Mouse (Mus musculus): ENCODE measurements around the gene Syt8. TPM values are rescaled to one million over a fixed set of nuclear protein-coding genes. Genes with fewer than 3 reads are reported as not detected.
"Not testable (repeated sequence)": the region's sequence is repeated elsewhere in the genome, so short reads cannot be mapped to it uniquely, and the experiment has no call there.

Syt8 gene
- total RNA-seq, 2 experiments from 2014 or later = not detected

DNA sequence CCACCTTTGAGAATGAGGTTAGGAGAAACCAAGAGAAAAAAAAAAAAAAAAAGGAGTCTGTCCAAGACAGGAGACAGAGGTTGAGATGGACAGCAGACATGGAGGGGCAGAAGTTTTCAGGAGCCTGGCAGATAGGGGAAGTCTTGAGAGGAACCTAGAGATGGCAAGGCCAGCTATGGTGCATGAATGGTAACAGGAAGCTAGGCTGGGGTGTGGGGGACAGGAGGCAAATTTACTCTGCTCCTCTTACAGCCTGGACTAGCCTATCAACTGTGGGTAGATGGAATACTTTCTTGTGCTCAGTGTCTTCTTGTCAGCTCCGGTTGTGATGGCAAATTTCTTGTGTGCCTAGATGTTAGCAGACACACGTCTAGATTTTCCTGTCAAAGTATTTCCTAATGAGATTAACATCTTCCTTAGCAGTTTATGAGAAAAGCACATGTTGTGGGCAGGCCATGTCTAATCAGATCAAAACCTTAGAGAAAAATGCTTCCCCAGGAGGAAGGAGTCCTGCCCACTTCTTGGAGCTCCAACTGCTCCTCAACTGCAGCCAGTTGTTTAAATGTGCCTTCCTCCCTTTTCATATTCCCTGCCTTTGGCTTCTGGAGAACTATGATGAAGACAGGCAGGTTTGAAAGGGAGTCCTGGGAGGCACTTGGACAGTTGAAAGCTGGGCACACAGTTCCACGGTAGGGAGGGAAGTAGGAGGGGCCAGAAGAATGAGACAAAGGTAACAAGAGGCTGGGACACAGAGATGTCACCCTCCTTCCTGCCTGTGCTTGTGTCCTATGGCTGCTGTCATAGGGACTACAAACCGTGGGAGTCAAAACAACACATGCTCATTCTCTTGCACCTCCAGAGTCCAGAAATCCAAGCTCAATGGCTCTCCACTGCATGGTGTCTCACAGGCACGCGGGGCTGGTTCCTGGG lies 40.1 kb upstream of the Syt8 start:
- Histone ChIP-seq H3K27ac (peak overlapping the region; percentile 75), H3K4me3 (no peak overlapping the region)
- intact Hi-C loops (cut with DNase I) = no loop called here
- peak; percentile 17 for DNase-seq
- no peak for TF ChIP-seq CTCF (IDR thresholded peaks at IDR 0.05)

DNA sequence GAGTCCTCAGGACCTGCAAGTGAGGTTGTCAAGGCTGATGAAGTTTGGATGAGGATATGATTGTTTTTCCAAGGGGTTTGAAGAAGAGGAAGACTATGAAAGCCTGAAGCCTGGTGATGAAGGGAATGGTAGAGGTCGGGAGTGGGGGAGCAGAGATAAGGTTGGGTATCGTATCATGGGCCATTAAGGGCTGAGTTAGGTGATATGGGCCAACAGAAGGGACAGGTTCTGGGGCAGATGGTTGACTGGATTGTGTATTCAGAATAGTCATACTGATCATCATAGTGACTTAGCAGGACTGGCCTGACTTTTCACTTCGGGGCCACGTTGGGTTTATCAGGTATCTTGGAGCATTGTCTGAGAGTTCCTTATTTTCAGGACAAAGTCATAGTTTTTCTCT lies 39.2 kb upstream of the Syt8 start:
- Histone ChIP-seq H3K27ac (peak overlapping the region; percentile 75), H3K4me3 (no peak overlapping the region)
- no peak for DNase-seq
- intact Hi-C loops (cut with DNase I) = no loop called here
- no peak for TF ChIP-seq CTCF (IDR thresholded peaks at IDR 0.05)

DNA sequence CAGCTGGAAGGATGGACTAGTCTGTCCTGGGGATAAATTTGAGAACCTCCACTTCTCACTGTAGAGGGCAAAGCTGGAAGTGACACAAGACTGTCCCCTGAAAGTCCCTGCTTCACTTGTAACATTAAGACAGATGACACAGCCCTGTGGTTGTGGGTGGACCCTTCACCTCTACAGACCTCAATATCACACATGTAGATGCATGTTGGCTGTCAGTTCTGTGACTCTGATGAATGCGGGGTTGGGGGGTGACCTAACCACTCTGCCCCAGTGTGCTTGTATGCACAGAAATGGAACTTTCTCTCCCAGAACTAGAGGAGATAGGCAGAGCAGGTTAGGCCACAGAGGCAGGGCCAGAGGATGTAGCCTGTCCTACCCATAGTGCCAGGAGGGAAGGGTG lies 38.0 kb upstream of the Syt8 start:
- TF ChIP-seq CTCF (IDR thresholded peaks at IDR 0.05) = no peak
- intact Hi-C loops (cut with DNase I) = no loop called here
- H3K4me3 ChIP-seq = no peak overlapping the region
- no peak for DNase-seq
- H3K27ac ChIP-seq = no peak overlapping the region

DNA sequence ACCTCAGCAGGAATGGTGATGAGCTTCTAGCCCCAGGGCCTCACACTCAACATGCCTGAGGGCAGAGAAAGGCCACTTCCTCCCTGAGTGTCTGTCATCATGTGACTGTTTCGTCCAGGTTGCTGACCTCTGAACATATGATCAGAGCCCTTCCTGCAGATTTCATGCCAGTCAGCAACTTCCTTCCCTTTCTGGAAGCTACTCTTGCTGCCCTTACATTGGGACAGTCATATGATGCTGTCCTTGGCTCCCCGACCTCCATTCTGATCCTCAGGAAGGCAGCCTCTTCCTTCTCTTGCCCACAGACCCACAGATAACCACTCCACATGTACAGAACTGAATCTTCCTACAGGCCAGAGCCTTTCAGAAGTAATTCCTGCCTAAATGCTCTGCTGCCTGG lies 36.6 kb upstream of the Syt8 start:
- no peak for DNase-seq
- intact Hi-C loops (cut with DNase I) = no loop called here
- TF ChIP-seq CTCF (IDR thresholded peaks at IDR 0.05) = no peak
- H3K27ac ChIP-seq = peak overlapping the region; percentile 59
- H3K4me3 ChIP-seq = no peak overlapping the region

DNA sequence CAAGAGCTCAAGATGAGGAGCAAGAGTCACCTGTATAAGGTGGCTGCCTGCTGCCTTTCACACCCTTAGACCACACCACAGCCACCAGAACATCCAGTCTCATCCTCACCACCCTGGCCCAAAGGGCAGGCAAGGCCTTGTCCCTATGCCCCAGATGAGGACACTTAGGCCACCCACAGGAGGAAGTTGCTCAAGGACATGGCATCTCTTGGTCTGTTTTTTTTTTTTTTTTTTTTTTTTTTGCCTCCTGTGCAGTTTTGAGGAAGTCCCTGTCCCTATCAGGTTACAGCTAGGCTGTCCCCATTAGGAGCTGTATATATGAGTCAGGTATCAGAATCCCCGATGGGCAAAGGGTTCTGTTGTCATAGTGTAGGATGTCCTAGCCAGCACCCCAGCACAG lies 35.4 kb upstream of the Syt8 start:
- H3K4me3 ChIP-seq = no peak overlapping the region
- no peak for TF ChIP-seq CTCF (IDR thresholded peaks at IDR 0.05)
- intact Hi-C loops (cut with DNase I) = no loop called here
- no peak for DNase-seq
- H3K27ac ChIP-seq = peak overlapping the region; percentile 59; the same call in 1 of the 2 replicates

DNA sequence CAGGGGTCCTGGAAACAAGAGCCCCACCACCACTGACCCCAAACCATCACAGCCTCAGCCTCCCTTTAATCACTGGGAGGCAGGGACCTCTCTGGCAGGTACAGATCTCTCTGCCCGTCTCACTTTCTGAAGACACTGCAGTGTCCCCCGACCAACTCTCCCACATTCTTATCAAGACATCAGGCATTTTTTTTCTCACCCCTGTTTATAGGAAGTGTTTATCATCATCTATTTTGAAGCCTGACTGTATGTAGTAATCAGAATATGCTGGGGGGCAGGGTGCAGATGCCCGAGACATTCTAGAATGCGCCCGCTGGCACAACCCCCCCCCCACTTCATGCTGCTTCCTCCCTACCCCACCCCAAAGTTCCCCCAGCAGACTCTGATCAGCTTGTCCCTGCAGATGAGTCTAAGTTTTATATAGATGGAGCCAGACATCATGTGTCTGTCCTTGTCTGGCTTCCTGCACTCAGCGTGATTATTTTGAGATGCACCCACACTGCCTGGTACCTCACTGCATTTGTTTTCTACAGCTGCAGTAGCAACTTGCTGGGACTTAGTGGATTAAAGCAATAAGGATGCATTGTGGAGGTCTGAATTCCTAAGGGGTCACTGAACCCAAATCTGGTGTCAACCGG lies 34.4 kb upstream of the Syt8 start:
- no peak for TF ChIP-seq CTCF (IDR thresholded peaks at IDR 0.05)
- H3K4me3 ChIP-seq = no peak overlapping the region
- intact Hi-C loops (cut with DNase I) = no loop called here
- no peak for DNase-seq
- no peak overlapping the region for H3K27ac ChIP-seq

DNA sequence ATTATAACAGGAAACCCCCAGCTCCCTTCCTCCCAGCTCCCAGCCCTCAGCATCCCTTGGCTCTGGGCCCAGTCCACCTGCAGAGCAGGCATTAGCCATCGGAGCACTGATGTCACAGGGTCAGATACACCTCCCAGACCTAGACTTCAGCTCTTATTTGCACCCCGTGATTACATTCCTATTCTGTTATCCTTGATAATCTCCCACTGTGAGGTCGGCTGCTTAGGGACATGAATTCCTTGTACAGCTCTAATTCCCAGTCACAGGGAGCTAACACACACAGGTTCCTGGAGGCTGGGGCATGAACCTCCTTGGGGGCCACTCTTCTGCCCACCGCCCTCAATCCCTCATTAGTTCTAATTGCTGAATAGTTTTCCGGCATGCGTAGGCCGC lies 33.9 kb upstream of the Syt8 start:
- no peak for DNase-seq
- H3K27ac ChIP-seq = no peak overlapping the region
- H3K4me3 ChIP-seq = no peak overlapping the region
- no peak for TF ChIP-seq CTCF (IDR thresholded peaks at IDR 0.05)
- intact Hi-C loops (cut with DNase I) = no loop called here

DNA sequence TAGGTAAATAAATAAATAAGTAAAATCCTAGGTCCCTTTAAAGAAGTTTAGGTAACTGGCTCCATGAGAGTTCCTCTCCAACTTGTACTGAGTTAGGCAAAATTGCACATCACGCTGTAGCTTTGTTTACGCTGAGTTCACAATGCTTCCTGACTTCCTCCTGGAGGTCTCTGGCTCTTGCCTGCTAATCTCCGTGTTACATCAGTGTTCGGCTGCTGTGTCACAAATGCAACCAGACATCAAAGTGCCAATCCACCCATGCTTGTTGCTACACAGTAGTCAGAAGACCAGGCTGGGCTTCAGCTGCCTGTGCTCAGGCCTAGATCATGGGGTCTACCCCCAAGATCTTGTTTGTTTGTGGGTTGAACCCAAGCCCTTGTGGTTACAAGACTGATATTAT lies 31.1 kb upstream of the Syt8 start:
- Histone ChIP-seq H3K27ac (no peak overlapping the region), H3K4me3 (no peak overlapping the region)
- no peak for TF ChIP-seq CTCF (IDR thresholded peaks at IDR 0.05)
- no peak for DNase-seq
- intact Hi-C loops (cut with DNase I) = no loop called here

DNA sequence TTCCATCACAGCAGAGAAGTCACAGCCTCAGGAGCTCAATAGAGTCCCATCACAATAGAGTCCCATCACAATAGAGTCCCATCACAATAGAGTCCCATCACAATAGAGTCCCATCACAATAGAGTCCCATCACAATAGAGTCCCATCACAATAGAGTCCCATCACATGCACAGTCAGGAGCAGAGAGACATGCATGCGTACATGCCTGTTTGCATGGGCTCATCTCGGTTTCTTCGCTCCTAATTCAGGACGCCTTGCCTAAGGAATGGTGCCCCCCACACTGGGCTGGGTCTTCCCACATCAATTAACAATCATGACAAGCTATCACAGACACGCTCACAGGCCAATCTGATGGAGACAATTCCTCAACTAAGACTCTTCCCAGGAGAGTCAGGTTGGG lies 29.5 kb upstream of the Syt8 start:
- intact Hi-C loops (cut with DNase I); H3K27ac ChIP-seq; H3K4me3 ChIP-seq; DNase-seq: not testable (repeated sequence)

DNA sequence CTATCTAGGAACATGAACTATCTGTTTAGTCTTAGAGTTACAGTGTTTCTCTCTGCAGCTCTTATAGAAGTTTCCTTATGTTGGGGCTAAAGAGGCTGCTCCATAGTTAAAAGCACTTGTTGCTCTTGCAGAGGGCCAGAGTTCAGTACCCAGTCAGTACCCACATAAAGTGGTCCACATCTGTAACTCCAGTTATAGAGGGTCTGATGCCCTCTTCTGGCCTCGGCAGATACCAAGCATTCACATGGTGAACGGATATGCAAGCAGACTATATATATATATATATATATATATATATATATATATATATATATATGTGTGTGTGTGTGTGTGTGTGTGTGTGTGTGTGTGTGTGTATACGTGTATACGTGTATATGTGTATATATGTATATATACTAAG lies 26.7 kb upstream of the Syt8 start:
- TF ChIP-seq CTCF (IDR thresholded peaks at IDR 0.05) = peak; percentile 19; the same call in 1 of the 2 replicates
- intact Hi-C loops (cut with DNase I) = no loop called here
- no peak for DNase-seq
- Histone ChIP-seq H3K4me3 (no peak overlapping the region), H3K27ac (no peak overlapping the region)

DNA sequence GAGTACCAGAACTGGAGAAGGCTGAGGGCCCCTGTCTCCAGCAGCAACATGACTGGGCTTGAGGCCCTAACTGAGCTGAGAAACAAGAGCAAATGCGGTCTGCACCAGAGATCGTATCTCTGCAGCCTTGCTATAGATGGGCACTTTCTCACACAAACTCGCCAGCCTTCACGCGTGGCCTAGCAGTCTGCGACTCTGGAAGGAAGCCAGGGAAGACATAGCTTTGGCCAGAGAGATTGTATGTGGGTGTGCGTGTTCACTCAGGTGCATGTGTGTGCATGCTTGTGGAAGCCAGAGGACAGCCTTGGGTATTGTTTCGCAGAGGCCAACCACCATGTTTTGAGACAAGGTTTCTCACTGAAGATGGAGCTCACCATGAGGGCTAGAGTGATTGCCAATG lies 26.0 kb upstream of the Syt8 start:
- intact Hi-C loops (cut with DNase I) = no loop called here
- TF ChIP-seq CTCF (IDR thresholded peaks at IDR 0.05) = no peak
- H3K4me3 ChIP-seq = no peak overlapping the region
- no peak overlapping the region for H3K27ac ChIP-seq
- DNase-seq = no peak

DNA sequence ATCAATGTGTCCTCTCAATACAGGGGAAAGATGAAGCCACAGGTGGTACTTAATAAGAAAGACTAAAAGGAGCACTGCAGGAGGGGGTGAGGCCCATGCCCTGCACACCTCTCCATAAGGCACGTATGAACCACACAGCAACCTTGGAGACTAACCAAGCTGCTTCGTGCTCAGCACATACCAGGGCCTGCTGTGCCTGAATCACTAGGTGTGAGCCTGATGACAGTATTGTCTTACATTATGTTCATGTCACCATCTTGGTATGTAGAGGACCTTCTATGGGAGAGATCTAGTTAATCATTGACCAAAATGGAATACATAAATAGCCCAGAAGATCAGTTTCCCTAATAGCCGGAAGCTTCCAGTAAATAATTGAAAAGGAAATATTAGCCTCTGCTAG lies 25.0 kb upstream of the Syt8 start:
- TF ChIP-seq CTCF (IDR thresholded peaks at IDR 0.05) = no peak
- H3K4me3 ChIP-seq = no peak overlapping the region
- DNase-seq = no peak
- no peak overlapping the region for H3K27ac ChIP-seq
- intact Hi-C loops (cut with DNase I) = no loop called here

DNA sequence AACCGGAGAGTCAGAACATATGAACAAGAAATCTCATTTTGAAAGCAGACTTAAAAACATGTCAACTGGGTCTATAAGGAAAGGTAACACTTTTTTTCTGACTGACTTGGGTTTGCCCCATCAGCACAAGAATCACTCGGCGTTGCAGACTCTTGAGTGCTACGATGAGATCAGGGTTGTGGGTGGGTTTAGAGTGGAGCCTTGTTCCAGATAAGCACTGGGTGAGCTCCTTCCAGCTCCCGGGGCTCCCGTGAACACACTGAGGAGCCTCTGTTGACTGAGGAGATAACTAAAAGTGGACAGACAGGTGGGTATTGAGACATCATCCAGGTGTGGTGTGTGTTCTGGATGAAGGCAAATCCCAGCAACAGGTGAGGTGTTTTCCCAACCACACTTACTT lies 21.4 kb upstream of the Syt8 start:
- Histone ChIP-seq H3K4me3 (no peak overlapping the region), H3K27ac (no peak overlapping the region)
- no peak for DNase-seq
- TF ChIP-seq CTCF (IDR thresholded peaks at IDR 0.05) = no peak
- intact Hi-C loops (cut with DNase I) = no loop called here

DNA sequence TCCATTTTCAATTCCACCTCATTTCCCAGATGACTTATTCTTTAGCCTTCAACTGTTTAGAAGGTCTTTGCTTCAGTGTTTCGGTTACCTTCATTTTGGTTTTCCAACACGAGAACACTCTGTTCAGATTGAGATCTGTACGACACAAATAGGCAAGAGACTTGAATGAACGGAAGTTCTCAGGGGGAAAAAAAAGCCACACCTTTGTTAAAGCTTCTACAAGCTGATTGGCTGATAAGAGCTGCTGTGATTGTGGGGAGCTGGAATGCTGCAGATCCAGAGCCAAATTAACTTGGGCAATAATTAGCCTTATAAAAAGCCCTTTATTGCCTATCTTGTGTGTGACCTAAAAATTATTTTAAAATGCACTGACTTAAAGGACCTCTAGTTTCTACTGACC lies 19.3 kb upstream of the Syt8 start:
- no peak overlapping the region for H3K4me3 ChIP-seq
- DNase-seq = no peak
- H3K27ac ChIP-seq = peak overlapping the region; percentile 80
- intact Hi-C loops (cut with DNase I) = no loop called here
- no peak for TF ChIP-seq CTCF (IDR thresholded peaks at IDR 0.05)
